Mouse (Mus musculus) layer of hippocampus, postnatal 10 days (tissue): ENCODE data around the gene Olfr993. TPM values are rescaled to one million over a fixed set of nuclear protein-coding genes. Genes with fewer than 3 reads are reported as not detected.

ENCODE experiments used
- DNase-seq, 2 experiments: peaks; one replicate each; pipeline ENCODE4 v3.0.0; 2021; ENCODE audit warnings: low spot score in 2 of 2
- long read RNA-seq: library from polyadenylated mRNA; stranded (forward); transcript quantifications from one replicate; pipeline ENCODE4 v2.0.0, GENCODE M21; 2023
- total RNA-seq, 2 experiments: library from RNA; stranded (reverse); gene quantifications; 2 replicates each; pipeline ENCODE4 v1.2.3; 2021

Olfr993 gene
- not detected for total RNA-seq
- long read RNA-seq, result 0 reads

GRCm38 (mm10) chr2:85414777-85415176, at the start of gene Olfr993:
Gene Olfr993, minus strand, starts transcription at chr2:85414877.
- no peak for DNase-seq

- DNase-seq, result no peak
These were observed 28.9 kb upstream of the Olfr993 start, which contains the start of gene Olfr995 for GRCm38 (mm10) chr2:85443539-85443938. Gene Olfr995, minus strand, starts transcription at chr2:85443639.

- DNase-seq, result no peak
These were observed 27.9 kb upstream of the Olfr993 start for GRCm38 (mm10) chr2:85442546-85442945.

GRCm38 (mm10) chr2:85436351-85436750, 21.7 kb upstream of the Olfr993 start, which contains the start of gene Olfr994:
Gene Olfr994, minus strand, starts transcription at chr2:85436451.
- DNase-seq, result no peak

GRCm38 (mm10) chr2:85425893-85426292, 11.2 kb upstream of the Olfr993 start:
- DNase-seq, result no peak

GRCm38 (mm10) chr2:85409369-85409768, 5.3 kb downstream of the Olfr993 start, which contains the start of gene Olfr992:
Gene Olfr992, minus strand, starts transcription at chr2:85409469.
- no peak for DNase-seq

Other genes with a start within 250 kb of the Olfr993 start
- gene Lrrc55, start 217.7 kb downstream of the Olfr993 start, total RNA-seq, result 10 to 100 TPM; 40.1 to 43.0 TPM
- gene Olfr987, start 75.6 kb downstream of the Olfr993 start, total RNA-seq, result not detected
- not detected for gene Olfr988, start 51.6 kb downstream of the Olfr993 start, total RNA-seq
- not detected for gene Olfr992, start 5.4 kb downstream of the Olfr993 start, total RNA-seq
- not detected for gene Olfr994, start 21.6 kb upstream of the Olfr993 start, total RNA-seq
- gene Olfr995, start 28.8 kb upstream of the Olfr993 start, total RNA-seq, result not detected
- under 1 TPM; 0.62 to 0.67 TPM for gene 4833423E24Rik, start 104.1 kb upstream of the Olfr993 start, total RNA-seq
- not detected for gene Olfr996, start 164.3 kb upstream of the Olfr993 start, total RNA-seq
- not detected for gene Olfr998, start 174.1 kb upstream of the Olfr993 start, total RNA-seq
- not detected for gene Olfr1000, start 197.0 kb upstream of the Olfr993 start, total RNA-seq
- not detected for gene Olfr1002, start 235.8 kb upstream of the Olfr993 start, total RNA-seq
- gene Olfr154, start 249.6 kb upstream of the Olfr993 start, total RNA-seq, result not detected